Mouse (Mus musculus) kidney, adult 8-10 months (tissue): ENCODE data around the gene Kcnn4.

Source experiments
- DNase-seq, 2 experiments: peaks; one replicate each; pipeline ENCODE4 v3.0.0; 2022

Kcnn4 gene

DNA sequence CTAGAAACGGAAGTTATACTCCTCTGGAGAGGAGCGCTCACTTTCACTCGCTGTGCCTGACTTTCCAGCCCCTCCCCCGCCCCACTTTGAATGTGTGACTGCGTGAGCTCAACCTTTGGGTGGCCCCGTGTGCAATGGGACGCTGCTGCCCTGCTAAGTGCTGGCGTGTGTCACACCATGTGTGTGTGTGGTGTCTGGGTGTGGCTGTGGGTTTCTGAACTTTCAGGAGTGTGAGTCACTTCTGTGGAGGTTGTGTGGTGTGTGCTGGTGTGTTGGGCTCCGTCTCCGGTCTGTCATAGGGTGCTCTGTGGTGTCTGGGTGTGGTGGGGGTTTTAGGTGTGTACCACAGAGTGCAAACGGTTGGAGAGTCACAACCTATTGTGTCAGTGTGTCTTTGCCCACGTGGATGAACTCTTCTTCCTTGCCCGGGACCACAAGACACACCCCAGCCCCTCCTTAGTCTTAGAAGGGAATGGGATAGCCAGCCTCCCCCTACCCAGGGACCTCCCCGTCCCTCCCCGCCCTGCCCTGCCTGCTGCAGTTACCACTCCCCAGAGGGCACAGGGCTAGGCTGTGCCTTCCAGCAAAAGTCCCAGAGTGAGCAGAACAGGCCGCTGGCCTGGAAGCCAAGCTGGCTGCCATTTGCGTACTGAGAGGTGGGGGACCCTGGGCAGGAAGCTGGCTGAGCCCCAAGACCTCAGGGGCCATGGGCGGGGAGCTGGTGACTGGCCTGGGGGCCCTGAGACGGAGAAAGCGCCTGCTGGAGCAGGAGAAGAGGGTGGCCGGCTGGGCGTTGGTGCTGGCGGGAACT lies at the start of gene Kcnn4:
Gene Kcnn4 (plus strand): TSS at position 533 of the 811 bp plus-strand sequence.
- no peak for DNase-seq

DNA sequence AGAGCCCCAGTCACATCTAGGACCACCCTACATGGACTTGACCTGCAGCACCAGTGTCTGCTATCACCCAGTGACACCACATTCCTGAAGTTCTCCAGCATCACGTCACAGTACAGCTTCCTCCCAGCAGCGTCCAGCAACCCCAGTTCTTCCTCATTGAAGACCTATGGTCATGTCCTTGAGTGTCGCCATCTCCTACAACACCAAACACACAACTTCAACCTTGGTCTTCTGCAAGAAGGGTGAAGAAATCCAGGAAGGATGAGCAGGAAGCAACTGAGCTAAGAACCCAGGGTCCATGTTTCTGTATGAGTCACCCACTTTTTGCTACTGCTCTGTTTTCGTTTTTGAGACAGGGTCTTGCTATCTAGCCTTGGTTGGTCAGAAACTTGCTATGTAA lies 47.5 kb upstream of the Kcnn4 start:
- no peak for DNase-seq

DNA sequence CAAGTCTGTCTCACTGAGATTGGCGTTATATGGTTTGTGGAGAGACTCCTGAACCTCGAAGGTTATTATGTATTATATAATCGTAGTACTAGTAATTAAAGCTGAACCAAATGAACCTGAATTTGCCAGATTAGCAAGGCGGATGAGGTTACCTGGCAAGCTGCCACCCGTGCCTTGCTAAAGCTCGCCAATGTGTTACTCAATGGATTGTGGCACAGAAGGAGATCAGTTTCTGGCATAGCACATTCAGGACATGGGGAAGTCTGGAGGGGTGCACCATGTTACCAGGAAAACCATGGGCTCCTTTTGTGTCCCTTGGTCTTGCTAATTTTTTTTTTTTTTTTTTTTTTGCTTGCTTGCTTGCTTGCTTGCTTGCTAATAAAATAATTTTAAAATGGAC lies 44.9 kb upstream of the Kcnn4 start:
- peak in 1 of 2 experiments; percentile 23 for DNase-seq

DNA sequence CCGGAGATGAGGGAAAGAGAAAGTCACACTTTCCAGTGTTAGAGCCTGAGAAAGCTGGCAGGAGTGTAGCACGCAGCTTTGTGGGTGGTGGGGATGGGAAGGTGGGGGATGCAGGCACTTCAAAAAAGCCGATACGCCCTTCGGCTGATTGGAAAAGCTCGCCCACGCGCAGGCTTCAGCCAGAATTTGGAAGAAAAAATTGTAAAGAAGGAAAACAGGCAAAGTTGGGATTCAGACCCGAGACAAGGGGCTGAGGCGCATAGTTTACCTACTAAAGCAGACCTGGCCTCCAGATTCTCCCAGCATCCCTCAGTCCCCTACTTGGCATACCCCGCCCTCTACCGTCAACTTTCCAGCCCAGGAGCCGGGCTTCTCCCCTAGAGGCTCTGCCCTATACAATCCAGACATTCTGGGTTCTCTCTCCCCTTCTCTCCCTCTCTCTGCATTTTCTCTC lies 44.4 kb upstream of the Kcnn4 start:
- DNase-seq: no peak

DNA sequence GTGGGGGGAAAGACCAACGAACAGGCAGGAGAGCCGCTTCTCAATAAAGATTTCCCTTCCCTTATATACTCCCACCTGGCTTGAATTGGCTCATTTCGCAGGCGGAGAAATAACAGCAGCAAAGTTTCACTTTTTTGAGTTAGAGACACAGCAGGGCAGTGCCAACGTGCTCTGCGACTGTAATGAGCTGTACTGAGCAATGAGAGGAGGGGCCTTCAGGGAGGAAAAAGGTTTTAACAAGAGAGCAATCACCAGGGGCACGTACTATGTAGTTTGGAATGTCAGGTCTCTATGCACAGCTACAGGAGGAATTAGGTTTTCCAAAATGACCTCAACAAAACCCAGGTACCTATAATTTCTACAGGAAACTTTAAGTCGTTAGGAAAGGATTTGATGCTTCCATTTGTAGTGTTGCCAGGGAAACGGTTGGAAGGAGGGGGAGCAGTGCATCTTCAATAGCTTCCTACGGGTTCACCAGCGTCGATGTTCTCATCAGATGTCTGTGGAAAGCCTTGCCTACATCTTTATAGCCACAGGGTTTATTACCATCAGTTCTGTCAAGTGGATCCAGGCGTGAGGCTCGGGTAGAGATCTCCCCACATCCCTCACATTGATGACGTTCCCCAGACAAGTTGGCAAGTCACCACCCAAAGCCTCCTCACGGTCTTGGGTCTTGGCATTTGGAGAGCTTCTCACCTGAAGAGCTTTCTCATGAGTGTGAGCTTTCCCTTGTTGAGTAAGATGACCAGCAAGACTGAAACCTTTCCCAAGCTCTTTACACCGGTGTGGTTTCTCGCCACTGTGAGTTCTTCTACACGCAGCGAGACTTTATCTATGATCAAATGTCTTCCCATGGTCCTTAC lies 43.6 kb upstream of the Kcnn4 start:
- DNase-seq: no peak

DNA sequence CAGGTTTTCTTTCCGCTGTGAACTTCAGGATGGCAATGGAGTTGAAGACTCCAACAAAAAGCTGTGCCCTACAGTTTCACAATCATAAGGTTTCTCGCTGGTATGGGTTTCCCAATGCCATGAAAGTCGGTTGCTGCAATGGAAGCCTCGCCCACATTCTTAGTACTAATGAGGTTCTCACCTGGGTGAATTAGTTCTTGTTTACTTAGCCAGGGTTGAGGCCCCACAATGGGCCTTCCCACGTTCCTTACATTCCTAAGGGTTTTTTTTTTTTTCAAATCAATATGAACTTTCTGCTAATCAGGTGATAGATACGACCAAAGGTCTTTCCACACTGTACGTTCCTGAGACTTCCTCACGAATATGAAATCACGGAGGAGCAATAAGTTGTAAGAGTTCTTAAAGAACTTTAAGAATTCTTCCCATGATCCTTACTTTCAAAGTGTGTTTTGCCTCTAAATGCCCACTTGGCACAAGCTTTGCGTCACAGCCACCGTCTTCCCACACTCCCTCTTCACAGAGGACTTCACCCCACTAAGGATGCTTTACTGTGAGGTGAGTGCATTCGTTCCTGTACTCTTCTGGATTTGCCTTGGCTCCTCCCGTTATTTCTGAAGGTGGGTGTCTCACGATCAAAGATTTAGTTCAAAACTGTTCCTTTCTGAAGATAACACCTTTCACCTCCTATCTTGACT lies 42.6 kb upstream of the Kcnn4 start:
- DNase-seq: no peak

DNA sequence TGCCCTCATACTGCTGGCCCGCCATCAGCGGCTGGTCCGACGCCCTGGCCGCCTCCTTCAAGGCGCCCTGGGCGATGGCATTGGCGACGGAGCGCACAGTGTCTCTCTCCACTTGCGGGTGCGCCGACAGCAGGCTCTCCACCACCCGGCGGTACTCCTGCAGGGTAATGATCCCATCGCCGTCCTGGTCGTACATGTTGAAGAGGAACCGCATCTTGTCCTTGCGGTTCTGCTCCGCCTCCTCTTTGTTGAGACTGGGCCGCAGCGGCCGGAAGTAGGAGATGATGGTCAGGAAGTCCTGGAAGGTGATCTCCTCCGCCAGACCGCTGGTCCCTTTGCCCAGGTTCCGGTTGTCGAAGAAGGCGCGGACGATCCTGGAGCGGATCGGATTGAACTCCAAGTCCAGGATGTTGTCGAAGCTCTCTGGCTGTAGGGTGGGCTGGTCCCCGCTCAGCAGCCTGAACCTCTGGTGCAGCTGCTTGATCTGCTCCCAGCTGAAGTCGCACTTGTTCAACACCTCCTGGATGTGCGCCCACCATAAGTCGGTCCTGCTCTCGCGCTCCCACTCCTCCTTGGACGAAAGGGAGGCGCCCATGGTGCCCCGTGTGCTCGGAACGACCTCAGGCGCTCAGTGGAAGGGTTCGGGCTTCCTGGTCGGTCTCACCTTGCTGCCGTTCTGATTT lies 36.6 kb upstream of the Kcnn4 start, which contains the start of gene Tescl:
Gene Tescl (minus strand): TSS at position 633 of the 683 bp plus-strand sequence.
- DNase-seq: peak in 1 of 2 experiments; percentile 3

DNA sequence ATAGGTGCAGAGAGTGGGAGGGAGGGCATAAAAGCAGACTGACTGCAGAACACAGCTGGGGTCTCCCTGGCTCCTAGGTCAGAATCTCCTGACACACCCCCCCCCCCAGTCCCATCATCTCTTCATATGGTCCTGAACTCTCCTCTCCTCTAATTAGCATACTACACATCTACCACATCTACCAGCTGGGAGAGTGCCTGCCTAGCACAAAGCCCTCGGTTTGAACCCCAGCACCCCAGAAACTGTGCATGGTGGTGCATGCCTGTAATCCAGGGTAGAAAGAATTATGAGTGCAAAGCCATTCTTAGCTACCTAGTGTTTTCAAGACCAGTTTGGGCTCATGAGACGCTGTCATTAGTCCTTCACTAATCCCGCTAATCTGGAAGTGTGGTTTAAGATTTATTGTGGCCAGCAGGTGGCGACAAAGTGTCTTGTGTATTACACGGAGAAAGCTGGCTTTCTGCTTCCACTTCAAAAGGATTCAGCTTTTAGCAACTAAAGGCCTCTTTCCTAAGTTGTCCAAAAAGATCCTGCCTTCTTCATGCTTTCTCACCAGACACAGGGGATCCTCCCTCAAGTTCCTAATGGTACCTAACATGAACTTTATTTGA lies 34.3 kb upstream of the Kcnn4 start:
- DNase-seq: peak; percentile 26 to 81

DNA sequence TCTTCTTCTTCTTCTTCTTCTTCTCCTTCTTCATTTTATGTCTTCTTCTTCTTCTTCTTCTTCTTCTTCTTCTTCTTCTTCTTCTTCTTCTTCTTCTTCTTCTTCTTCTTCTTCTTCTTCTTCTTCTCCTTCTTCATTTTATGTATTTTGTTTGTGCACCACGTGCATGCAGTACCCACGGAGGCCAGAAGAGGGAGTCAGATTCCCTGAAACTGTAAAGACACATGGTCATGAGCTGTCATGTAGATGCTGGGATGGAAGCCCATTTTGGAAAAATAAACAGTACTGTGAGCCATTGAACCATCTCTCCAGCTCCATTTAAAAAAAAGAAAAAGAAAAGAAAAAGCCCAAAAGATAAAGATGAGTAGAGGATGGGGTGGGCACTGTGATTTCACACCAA lies 31.8 kb upstream of the Kcnn4 start:
- no peak for DNase-seq

DNA sequence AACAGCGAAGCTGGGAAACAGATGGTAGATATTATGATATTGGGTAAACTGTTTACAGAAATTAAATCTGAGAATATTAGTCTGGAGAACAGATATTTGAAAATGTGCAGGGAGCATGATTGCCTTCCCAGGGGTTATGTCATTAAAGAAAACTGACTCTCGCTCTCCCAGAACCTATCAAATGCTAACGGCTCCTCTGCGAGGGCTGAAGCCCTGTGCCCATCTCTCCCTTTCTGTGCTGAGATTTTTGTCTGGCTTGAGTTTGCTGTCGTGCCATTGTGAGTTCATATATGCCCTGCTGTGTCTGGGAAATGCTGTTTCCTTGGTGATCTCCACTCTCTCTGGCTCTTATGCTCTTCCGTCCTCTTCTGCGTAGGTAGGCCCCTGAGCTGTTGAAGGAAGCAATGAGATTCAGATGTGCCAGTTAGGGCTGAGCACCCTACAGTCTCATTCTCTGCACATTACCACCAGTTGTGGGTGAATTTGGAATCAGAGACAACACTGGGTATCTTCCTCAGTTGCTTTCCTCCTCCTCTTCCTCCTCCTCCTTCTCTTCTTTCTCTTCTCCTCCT lies 26.3 kb upstream of the Kcnn4 start:
- no peak for DNase-seq

DNA sequence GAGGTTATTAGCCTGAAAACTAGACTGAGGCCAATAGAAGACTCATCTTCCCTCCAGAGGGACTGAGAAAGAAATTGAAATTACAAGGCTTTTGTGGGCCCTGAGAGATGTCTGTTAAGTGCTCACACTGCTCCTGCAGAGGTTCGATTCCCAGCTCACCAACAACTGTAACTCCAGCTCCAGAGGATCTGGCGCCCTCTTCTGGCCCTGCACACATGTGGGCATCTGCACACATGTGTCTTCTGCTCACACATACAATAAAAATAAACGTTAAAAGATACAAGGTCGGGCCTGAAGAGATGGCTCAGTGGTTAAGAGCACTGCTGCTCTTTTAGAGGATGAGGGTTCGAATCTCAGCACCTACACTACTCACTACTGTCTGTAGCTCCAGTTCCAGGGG lies 23.6 kb upstream of the Kcnn4 start:
- no peak for DNase-seq

DNA sequence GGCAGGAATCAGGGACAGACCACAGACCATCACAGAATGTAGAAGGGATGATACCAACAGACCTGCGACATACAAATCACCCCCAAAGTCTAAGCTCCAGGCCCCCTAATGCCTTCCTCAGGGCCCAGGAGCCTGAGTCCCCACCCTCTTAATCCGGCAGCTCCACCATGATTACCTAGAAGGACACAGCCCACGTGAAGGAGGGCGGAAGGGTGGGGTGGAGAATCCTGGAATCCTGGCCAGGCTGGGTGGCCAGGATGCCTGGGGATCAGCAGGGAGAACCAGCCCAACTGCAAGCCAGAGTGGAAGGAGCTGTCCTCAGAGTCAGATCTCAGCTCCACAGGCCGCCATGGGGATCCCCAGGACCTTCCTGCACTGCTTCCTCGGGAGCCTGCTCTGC lies 21.2 kb upstream of the Kcnn4 start, which contains the start of gene Lypd5:
Gene Lypd5 (plus strand): TSS at position 301 of the 400 bp plus-strand sequence.
- DNase-seq: no peak

DNA sequence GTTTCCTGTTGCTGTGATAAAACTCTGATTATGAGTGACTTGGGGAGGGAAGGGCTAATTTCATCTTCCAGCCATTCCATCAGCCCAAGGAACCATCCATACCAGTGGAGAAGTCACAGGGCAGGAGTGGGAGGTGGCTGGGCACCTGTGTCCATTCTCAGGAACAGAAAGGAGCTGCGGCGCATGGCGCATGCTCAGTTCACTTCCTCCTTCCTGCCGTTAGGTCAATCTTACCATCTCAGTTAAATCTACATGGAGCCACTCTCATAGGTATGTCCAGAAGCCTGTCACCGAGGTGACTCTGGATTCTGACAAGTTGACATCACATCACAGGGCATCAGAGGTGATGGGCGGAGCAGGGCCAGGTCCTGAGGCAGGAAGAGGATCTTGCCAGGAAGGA lies 14.4 kb upstream of the Kcnn4 start:
- no peak for DNase-seq

DNA sequence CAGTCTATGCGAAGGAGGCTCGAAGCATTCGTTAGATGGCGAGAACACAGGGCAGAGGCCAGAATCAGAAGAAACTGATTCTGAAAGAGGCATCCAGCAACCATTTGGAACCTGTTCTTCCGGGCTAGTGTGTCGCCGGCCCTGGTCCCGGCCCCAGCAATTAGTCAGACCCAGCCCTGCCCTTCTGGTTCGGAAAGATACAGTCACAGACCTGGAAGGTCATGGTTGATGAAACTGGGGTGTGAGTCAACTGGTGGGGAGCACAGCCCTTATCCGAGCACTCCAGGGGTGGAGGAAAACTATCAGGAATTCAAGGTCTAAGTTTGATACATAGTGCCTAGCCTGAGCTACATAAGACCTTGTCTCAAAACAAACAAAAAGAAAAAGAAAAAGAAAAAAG lies 14.0 kb upstream of the Kcnn4 start:
- no peak for DNase-seq

DNA sequence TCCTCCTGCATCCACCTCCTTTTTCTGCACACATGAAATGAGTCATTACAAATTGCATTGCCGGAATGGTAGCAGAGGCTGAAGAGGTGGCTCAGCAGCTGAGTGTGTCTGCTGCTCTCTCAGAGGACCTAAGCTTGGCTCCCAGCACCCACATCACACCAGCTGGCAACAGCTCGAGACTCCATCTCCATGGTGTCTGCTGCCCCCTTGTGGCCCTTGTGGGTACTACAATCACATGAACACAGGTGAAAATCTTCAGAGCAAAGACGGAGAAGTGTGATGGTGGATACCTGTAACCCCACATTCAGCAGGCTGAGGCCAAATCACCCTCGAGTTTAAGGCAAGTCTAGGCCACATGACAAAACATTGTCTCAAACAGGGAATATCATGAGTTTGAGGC lies 12.2 kb upstream of the Kcnn4 start:
- no peak for DNase-seq

DNA sequence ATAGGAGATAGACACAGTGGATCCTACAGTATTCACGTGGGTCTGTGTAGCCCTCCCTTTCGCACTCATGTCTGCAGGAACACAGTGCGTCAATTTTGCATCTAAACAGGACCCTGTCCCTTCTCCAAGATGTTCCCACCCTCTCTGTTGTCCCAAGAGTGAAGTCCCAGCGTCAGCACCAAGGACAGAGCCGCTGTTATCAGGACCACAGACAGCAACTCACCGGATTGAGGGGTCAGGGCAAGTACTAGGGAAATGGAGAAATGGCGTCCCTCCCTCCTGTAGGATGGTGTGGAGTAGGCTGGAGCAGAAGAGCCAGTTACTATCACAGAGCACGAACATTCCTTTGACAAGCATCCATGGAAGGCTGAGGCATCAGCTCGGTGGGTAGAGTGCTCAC lies 10.8 kb upstream of the Kcnn4 start:
- peak in 1 of 2 experiments; percentile 11 for DNase-seq

DNA sequence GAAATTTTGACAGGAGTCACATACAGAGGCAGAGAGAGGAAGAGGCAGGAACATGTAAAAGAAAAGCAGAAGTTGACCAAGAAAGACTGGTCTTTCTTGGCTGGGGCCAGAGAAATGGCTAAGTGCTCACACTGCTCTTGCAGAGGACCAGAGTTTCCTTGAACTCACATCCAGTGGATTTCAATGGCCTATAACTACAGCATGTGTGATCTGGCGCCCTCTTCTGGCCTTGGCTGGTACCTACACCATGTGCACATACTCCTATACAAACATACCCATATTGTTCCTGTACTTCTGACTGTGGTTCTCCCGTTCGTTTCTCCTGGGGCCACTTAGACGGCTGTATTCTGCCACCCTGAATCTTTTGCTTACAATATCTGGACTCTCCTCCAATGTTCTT lies 9.1 kb upstream of the Kcnn4 start:
- DNase-seq: no peak

DNA sequence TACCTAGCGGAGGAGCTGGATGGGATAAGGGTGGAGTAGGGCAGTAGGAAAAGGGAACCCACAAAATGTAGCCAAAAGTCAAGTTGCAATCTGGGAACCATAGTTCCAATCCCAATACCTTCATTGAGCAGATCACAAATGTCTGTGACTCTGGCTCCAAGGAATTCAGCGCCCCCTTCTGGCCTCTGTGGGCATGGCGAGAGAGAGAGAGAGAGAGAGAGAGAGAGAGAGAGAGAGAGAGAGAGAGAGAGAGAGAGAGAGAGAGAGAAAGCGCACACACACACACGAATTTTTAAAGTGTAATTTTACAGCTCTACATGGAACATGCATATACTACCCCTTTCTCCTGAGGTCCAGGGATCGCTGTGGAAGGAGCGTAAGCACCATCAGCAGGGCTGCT lies 6.8 kb upstream of the Kcnn4 start:
- no peak for DNase-seq

DNA sequence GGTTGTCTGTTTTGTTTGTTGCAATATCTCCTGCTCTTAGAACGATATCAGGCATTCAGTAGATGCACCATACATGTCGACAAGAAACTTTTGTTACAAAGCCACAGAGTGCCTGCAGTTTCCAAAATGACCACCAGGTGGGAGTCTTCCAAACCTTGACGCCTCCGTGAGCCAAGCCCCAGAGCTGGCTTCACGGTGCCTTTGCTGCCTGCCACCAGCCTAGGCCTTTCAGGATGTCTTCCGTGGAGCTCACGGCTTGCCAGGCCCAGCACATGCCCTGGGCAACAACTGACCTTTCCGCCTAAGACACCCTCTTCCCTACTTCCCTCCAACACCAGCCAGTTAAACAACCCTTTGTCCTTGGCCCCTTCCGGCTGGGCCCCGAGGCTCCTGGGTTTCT lies 5.2 kb upstream of the Kcnn4 start:
- peak; percentile 49 to 84 for DNase-seq

DNA sequence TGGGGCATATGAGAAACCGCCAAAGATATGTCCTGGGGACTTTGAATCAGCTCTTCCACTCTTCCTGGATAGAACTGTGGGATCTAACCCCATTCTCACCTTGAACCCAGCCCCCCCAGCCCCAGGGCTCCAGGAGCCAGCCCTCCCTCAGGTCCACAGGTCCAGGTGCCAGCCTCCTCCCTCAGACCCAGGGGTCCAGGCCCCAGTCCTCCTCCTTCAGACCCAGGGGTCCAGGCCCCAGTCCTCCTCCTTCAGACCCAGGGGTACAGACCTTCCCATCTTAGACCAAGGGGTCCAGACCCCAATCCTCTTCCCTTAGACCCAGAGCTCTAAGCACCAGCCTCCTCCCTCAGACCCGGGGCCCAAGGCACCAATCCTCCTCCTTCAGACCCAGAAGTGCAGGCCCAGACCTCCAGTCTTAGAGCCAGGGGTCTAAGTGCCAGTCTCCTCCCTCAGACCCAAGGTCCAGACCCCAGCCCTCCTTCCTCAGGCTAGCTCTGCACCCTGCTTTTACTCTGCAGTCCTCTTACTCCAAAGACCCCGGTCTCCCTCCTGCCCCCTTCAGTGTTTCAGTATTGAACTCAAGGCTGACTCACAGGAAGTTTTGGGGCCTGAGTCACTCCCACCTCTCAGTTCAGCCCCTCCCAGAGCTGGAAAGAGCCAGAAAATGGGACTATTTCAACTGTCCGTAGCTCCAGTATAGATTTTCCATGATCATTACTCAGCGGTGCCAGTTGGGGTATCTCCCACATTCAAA lies 4.6 kb upstream of the Kcnn4 start:
- no peak for DNase-seq
